Mouse (Mus musculus) myocyte (in vitro differentiated cells): Measurements from ENCODE around the gene Hacd4. TPM values are rescaled to one million over a fixed set of nuclear protein-coding genes. Genes with fewer than 3 reads are reported as not detected.

ENCODE experiments used
- H3K27me3 ChIP-seq: one replicate; pipeline ENCODE4 v1.6.1; 2011; ENCODE audit not compliant: control insufficient read depth, insufficient read depth, insufficient read length
- H3K36me3 ChIP-seq: one replicate; pipeline ENCODE4 v1.6.1; 2011; ENCODE audit not compliant: control insufficient read depth, insufficient read depth
- H3K4me2 ChIP-seq: one replicate; pipeline ENCODE4 v1.6.1; 2011; ENCODE audit warnings: low read depth, control low read depth
- H3K4me3 ChIP-seq: one replicate; pipeline ENCODE4 v1.5.1; 2011; ENCODE audit warnings: mild to moderate bottlenecking, control low read depth, moderate library complexity
- H3K79me2 ChIP-seq: one replicate; pipeline ENCODE4 v1.6.1; 2011; ENCODE audit not compliant: control insufficient read depth, insufficient read depth
- H3ac ChIP-seq: one replicate; pipeline ENCODE4 v1.6.1; 2011; ENCODE audit not compliant: control insufficient read depth, insufficient read length
- CEBPB ChIP-seq: IDR thresholded peaks from 2 replicates; pipeline ENCODE4 v1.6.1; 2011; ENCODE audit warnings: mild to moderate bottlenecking, moderate library complexity; ENCODE audit not compliant: poor library complexity, insufficient read depth, severe bottlenecking
- E2F4 ChIP-seq: IDR thresholded peaks from one replicate; pipeline ENCODE4 v1.6.1; 2011; ENCODE audit warnings: mild to moderate bottlenecking, control low read depth, moderate library complexity; ENCODE audit not compliant: insufficient read depth
- MAX ChIP-seq: IDR thresholded peaks from one replicate; pipeline ENCODE4 v1.6.1; 2011; ENCODE audit warnings: low read depth, mild to moderate bottlenecking, control low read depth
- MYOD1 ChIP-seq, 3 experiments: IDR thresholded peaks; one replicate each; pipeline ENCODE4 v1.6.1; 2011; ENCODE audit warnings: control low read depth in 2 of 3, low read depth in 2 of 3, mild to moderate bottlenecking in 2 of 3, moderate library complexity in 1 of 3; ENCODE audit not compliant: insufficient read length in 2 of 3, control insufficient read depth in 1 of 3
- MYOG ChIP-seq, 3 experiments: IDR thresholded peaks; one replicate each; pipeline ENCODE4 v1.6.1; 2011; ENCODE audit warnings: control low read depth in 2 of 3, low read depth in 2 of 3, mild to moderate bottlenecking in 2 of 3; ENCODE audit not compliant: insufficient read length in 2 of 3, control insufficient read depth in 1 of 3, insufficient read depth in 1 of 3
- POLR2A ChIP-seq: IDR thresholded peaks from one replicate; pipeline ENCODE4 v1.6.1; 2011; ENCODE audit warnings: low read depth, mild to moderate bottlenecking, control low read depth, moderate library complexity; ENCODE audit not compliant: insufficient read length
- POLR2AphosphoS2 ChIP-seq: IDR thresholded peaks from one replicate; pipeline ENCODE4 v1.6.1; 2011; ENCODE audit warnings: low read depth, control low read depth; ENCODE audit not compliant: insufficient read length
- REST ChIP-seq: IDR thresholded peaks from one replicate; pipeline ENCODE4 v1.6.1; 2011; ENCODE audit warnings: mild to moderate bottlenecking, control low read depth, moderate library complexity; ENCODE audit not compliant: insufficient read depth, insufficient read length
- SRF ChIP-seq: IDR thresholded peaks from one replicate; pipeline ENCODE4 v1.6.1; 2011; ENCODE audit warnings: low read depth; ENCODE audit not compliant: control insufficient read depth, insufficient read length
- TCF12 ChIP-seq: IDR thresholded peaks from one replicate; pipeline ENCODE4 v1.6.1; 2011; ENCODE audit warnings: mild to moderate bottlenecking, control low read depth; ENCODE audit not compliant: poor library complexity, insufficient read depth, severe bottlenecking
- TCF3 ChIP-seq: IDR thresholded peaks from one replicate; pipeline ENCODE4 v1.6.1; 2011; ENCODE audit warnings: low read depth, control low read depth; ENCODE audit not compliant: insufficient read length
- USF1 ChIP-seq: IDR thresholded peaks from one replicate; pipeline ENCODE4 v1.6.1; 2011; ENCODE audit warnings: low read depth, mild to moderate bottlenecking, control low read depth, moderate library complexity
- polyA plus RNA-seq: library from polyadenylated mRNA; unstranded; fragments of >200 nt; fragmentation: generic; extraction: Trizol; gene quantifications from one replicate; pipeline ENCODE4 v1.2.1, GENCODE M21; 2012; ENCODE audit warnings: missing spikeins

Gene Hacd4
- polyA plus RNA-seq, result 2.4 TPM

DNA sequence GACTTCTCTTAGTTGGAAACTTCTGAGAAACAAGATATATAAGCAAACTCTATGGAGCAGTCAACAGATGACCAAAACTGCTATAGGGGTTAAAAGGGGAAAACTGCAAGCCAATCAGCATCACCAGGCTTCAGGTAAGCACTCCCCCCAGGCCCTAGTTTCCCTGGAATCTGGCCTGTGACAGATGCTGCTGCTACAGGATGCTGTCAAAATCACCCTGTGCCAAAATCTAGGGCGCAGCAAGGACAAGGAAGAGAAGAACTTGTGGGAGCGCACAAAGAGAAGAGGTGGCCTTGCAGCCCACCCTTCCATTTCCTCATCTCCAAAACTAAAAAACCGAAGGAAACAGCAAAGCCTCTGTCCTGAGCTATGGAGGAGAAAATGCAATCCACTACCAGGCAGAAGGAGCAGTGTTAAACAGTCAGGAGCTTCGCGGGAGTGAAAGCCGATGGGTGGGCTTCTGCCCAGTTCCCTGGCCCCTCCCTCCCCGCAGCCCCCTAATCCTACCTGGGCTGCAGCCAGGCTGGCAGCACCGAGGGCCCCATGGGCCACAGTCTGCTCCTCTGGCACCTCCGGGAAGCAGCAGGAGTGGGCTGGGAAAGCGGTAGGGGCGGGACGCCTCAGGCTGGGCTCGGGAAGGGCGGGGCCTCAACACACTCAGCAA, at the start of gene Hacd4:
Hacd4 (minus strand) TSS at position 603 of the 664 bp plus-strand sequence.
- TF ChIP-seq SRF (no peak), REST (no peak), CEBPB (no peak), E2F4 (no peak), POLR2A (peak; percentile 38), POLR2AphosphoS2 (no peak), MYOD1 (IDR thresholded peaks at IDR 0.05; ENCODE audit: control insufficient read depth in 1 of 3, insufficient read length in 2 of 3, low read depth in 2 of 3) (no peak)
- Histone ChIP-seq H3K27me3 (no peaks in the 10 kb centered on the region), H3ac (no peak within 1 kb of the TSS), H3K36me3 (no peaks in the 10 kb centered on the region), H3K79me2 (no peaks in the 10 kb centered on the region), H3K4me2 (peak within 1 kb of the TSS; percentile 71), H3K4me3 (peak within 1 kb of the TSS; percentile 6)

DNA sequence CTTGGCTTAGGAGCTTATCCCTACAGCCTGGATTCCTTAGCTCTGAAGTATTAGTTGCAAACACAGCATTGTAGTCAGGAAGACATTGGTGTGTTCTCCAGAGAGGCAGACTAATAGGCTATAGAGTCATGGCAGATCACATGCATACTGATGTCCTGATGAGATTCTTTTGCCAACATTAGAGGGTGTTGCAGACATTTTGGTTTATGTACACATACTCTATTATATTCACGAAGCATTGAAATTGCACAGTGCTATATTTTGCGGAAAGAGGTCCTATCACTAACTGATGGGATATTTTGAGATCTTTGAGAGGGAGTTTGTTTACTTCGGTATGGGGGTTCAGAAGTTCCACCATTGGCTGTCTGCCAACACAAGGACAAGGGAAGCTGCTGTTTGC, 49.4 kb upstream of the Hacd4 start:
- TF ChIP-seq REST (no peak), MYOD1 (IDR thresholded peaks at IDR 0.05; ENCODE audit: control insufficient read depth in 1 of 3, insufficient read length in 2 of 3, low read depth in 2 of 3) (no peak), POLR2AphosphoS2 (no peak), CEBPB (no peak), E2F4 (no peak), SRF (no peak)
- Histone ChIP-seq H3K36me3 (no peaks in the 10 kb centered on the region), H3K27me3 (no peaks in the 10 kb centered on the region), H3ac (no peak overlapping the region), H3K4me2 (no peak overlapping the region), H3K79me2 (no peaks in the 10 kb centered on the region), H3K4me3 (no peak overlapping the region)

DNA sequence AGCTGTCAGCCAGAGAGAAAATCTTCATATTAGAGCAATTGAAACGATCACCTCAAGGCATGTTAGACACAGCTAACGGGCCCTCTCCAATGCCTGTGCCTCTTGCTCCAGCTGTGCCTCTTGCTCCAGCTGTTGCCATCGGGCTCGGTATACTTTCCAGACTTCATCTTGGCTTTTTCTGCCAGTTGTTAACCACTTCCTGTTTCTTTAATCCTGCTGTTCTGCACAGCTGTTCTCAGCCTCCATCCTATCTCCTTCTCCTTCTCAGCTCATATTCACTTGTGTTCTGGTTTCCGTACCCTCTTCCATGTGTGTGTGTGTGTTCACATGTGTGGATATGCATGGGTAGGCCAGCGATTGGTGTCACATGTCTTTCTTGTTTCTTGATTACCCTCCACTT, 41.4 kb upstream of the Hacd4 start:
- Histone ChIP-seq H3ac (no peak overlapping the region), H3K4me3 (no peak overlapping the region), H3K4me2 (no peak overlapping the region), H3K79me2 (no peaks in the 10 kb centered on the region), H3K27me3 (no peaks in the 10 kb centered on the region), H3K36me3 (no peaks in the 10 kb centered on the region)
- peak in 2 of 3 experiments; percentile 20 to 53 for TF ChIP-seq MYOD1 (IDR thresholded peaks at IDR 0.05; ENCODE audit: control insufficient read depth in 1 of 3, insufficient read length in 2 of 3, low read depth in 2 of 3)
- no peak for TF ChIP-seq SRF

DNA sequence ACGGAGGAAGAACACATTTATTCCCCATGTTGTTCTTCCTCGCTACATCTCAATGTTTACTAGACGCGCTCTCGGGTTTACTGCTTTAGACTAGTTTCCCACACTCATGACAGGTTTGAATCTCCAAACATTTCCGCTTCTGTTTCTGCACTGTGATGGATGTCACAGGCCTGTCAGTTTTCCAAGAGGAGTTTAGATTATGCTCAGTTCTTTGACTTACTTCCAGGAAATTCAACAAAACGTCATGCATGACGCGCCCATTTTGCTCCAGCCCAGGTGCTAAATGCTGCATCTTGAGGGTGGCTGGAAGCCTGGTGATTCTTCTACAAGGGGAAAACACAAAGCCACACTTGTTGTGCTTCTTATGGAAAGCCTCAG, 40.1 kb upstream of the Hacd4 start:
- no peak for TF ChIP-seq MYOD1 (IDR thresholded peaks at IDR 0.05; ENCODE audit: control insufficient read depth in 1 of 3, insufficient read length in 2 of 3, low read depth in 2 of 3)
- no peak for TF ChIP-seq MAX
- no peak for TF ChIP-seq E2F4
- TF ChIP-seq CEBPB, result no peak
- TF ChIP-seq POLR2AphosphoS2, result no peak

DNA sequence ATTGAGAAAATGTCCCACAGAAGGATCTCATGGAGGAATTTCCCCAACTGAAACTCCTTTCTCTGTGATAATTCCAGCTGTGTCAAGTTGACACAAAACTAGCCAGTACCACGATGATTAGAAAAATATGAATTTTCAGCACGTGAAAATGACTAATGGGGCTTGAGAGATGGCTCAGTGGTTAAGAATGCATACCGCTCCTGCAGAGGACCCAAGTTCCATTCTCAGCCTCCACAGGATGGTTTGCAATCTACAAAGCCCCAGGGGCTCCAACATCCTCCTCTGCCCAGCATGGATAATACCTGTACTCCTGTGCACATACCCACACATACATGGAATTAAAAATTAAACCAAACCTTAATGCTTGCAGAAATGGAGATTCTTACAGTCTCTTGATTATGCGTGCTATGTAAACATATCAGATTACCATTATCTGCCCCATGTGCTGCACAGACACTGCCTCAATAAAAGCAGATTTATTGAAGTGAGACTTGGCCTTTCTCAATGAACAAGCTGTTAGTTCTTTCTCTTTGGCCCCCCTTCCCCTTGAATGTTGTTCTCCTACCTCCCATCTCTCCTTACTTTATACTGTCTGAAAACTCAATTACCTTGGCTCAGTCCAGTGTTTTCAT, 39.6 kb upstream of the Hacd4 start:
- TF ChIP-seq REST, result no peak
- TF ChIP-seq TCF12, result no peak
- no peak for TF ChIP-seq E2F4
- no peak for TF ChIP-seq POLR2AphosphoS2
- TF ChIP-seq SRF, result no peak
- no peak for TF ChIP-seq POLR2A
- no peak for TF ChIP-seq MYOD1 (IDR thresholded peaks at IDR 0.05; ENCODE audit: control insufficient read depth in 1 of 3, insufficient read length in 2 of 3, low read depth in 2 of 3)
- no peak for TF ChIP-seq USF1
- TF ChIP-seq TCF3, result no peak
- TF ChIP-seq CEBPB, result no peak
- no peak for TF ChIP-seq MAX
- no peak for TF ChIP-seq MYOG (IDR thresholded peaks at IDR 0.05; ENCODE audit: control insufficient read depth in 1 of 3, insufficient read depth in 1 of 3, insufficient read length in 2 of 3, low read depth in 2 of 3)
- no peaks in the 10 kb centered on the region for H3K36me3 ChIP-seq
- no peak overlapping the region for H3K4me3 ChIP-seq
- H3K4me2 ChIP-seq, result no peak overlapping the region
- H3ac ChIP-seq, result no peak overlapping the region
- no peaks in the 10 kb centered on the region for H3K27me3 ChIP-seq
- H3K79me2 ChIP-seq, result no peaks in the 10 kb centered on the region

More for the DNA sequence above, 40.1 kb upstream of the Hacd4 start:
- Histone ChIP-seq H3K4me2 (no peak overlapping the region), H3K79me2 (no peaks in the 10 kb centered on the region), H3K36me3 (no peaks in the 10 kb centered on the region), H3K27me3 (no peaks in the 10 kb centered on the region), H3K4me3 (no peak overlapping the region), H3ac (no peak overlapping the region)
